Mouse (Mus musculus) layer of hippocampus, adult 9-11 months (tissue): Measurements from ENCODE around the gene Hist1h4d.
"Not testable (repeated sequence)": the region's sequence is repeated elsewhere in the genome, so short reads cannot be mapped to it uniquely, and the experiment has no call there.

Experiments
- DNase-seq: peaks from one replicate; pipeline ENCODE4 v3.0.0; 2022

Hist1h4d gene

DNA sequence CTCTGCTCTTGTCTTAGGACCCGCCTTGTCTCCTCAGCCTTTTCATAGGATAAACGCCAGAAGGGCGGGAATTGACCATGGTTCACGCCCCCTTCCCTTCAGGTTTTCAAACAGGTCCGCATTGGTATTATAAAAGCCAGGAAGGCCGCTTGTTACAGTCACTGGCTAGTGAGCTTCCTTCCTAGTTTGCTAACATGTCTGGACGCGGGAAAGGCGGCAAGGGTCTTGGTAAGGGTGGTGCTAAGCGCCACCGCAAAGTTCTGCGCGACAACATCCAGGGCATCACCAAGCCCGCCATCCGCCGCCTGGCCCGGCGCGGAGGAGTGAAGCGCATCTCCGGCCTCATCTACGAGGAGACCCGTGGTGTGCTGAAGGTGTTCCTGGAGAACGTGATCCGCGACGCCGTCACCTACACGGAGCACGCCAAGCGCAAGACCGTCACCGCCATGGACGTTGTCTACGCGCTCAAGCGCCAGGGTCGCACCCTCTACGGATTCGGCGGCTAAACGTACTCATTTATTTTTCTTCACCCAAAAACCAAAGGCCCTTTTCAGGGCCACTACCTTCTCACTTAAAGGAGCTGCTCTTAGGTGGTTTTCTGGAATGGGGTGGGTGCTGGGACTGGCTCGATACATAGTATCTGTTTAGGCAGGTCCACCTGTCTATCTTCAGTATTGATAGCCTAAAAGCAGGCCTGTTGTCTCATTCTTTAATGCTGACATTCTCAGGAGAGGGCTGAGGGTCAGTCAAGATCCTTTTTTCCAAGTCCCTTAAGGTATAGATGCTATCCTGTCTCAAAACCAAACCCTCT is at the start of gene Hist1h4d:
TSS of gene Hist1h4d (plus strand) at position 191 of the 811 bp plus-strand sequence.
- peak; percentile 97 for DNase-seq

DNA sequence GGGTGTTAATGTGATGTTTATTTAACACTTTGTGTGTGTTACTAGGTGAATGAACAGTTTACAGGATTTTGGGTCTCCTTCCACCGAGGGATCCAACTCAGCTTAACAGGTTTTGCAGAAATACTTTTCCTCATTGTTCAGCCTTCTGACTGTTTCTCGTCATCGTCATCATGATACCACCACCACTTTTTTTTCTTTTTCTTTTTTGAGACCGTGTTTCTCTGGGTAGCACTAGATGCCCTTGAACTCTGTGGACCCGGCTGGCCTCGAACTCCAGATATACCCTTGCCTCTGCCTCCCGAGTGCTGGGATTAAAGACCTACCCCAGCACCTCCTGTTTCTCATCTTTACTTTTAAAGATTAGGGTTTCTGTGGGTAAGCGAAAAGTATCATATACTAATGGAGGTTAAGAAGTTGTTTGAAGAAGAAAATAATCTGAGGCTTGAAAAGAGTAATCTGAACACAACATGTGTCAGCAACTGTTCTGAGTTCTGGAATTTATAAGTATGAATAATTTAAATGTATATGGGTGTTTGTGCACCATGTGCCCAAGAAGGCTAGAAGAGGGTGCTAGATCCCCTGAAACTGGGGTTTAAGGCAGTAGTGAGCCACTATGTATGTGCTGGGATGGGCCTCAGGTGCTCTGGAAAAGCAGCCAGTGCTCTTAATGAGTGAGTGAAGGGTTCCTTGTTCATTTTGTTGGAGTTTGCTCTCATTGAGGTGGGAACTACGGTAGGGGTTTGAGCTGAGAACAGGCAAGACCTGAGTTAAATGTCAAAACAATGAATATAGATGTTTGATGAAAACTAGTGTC is 48.9 kb upstream of the Hist1h4d start:
- DNase-seq: no peak

DNA sequence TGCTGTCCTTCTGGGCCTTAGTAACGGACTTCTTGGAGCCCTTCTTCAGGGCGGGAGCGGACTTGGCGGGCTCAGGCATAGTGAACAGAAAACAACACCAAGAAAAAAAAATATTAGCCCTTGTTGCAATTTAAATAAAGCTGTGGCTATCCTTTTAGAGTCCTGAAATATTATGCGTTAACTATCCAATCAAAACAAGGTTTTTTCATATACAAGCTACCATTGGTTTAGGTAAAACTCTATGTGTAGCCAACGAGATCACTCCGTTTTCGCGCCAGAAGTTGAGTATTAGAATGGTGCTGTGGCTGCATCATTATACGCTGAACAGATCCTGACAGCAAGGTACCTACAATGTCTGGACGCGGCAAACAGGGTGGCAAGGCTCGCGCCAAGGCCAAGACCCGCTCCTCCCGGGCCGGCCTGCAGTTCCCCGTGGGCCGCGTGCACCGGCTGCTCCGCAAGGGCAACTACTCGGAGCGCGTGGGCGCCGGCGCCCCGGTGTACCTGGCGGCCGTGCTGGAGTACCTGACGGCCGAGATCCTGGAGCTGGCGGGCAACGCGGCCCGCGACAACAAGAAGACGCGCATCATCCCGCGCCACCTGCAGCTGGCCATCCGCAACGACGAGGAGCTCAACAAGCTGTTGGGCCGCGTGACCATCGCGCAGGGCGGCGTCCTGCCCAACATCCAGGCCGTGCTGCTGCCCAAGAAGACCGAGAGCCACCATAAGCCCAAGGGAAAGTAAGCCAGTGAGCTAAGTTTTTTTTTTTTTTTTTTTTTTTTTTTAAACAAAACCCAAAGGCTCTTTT is 47.6 kb upstream of the Hist1h4d start, which contains the start of gene Hist1h2af:
TSS of gene Hist1h2af (plus strand) at position 347 of the 808 bp plus-strand sequence.
- peak; percentile 84 for DNase-seq

DNA sequence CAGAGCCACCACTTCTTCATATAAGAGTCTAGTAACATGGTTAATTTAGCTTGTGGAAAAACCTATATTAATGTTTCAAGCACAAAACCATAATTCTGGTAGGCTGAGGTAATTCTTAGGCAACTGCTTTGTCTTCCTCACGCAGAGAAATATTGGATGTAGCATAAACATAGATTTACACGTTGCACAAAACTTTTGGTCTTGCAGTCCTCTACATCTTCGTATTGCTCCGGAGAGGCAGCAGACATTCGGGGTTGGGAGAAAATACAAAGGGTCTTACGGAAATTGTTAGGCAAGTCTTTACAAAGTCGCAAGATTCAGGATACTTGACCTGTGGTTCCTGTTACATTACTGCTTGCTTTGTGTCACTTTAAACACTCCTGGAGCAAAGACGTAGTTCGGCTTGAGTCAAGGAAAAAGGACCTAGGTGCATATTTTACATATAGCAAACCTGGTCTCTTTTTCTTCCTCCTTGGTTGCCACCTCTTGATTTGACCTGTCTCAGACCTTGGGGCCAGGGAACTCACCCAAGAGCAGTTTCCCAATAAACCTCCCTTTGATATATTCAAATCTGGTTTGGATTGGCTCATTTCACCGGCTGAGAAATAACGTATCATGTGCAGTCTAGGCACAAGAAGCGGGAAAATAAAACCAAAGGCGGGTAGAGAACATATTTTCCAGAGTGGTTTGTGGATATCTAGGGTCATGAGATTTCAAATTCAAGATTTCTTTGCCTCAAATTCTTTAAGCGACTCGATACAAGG is 46.8 kb upstream of the Hist1h4d start:
- DNase-seq: peak; percentile 47

DNA sequence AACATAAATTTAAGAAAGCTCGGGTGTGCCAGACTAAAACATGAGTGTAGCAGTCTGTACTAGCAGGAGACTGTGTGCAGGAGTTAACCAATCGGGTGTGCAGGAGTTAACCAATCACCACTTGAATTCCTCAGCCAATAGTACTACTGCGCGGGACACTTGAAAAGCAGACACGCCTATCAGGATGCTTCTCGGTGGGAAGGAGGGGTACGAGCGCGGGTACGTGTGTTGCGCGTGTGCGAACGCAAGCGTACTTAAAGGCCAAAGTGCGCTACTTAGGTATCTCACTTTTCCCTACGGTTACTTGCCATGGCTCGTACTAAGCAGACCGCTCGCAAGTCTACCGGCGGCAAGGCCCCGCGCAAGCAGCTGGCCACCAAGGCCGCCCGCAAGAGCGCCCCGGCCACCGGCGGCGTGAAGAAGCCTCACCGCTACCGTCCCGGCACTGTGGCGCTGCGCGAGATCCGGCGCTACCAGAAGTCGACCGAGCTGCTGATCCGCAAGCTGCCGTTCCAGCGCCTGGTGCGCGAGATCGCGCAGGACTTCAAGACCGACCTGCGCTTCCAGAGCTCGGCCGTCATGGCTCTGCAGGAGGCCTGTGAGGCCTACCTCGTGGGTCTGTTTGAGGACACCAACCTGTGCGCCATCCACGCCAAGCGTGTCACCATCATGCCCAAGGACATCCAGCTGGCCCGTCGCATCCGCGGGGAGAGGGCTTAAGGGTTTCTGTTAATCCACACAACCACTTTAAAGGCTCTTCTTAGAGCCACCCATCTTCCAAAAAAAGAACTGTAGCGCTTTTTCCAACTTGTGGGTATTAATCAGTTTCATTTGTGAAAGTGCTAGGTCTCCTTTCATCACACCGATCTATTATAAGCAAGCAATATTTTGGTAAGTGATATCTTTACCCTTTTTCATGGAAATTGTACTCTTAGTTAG is 46.0 kb upstream of the Hist1h4d start, which contains the start of gene Hist1h3g:
TSS of gene Hist1h3g (plus strand) at position 286 of the 939 bp plus-strand sequence.
- peak; percentile 94 for DNase-seq

DNA sequence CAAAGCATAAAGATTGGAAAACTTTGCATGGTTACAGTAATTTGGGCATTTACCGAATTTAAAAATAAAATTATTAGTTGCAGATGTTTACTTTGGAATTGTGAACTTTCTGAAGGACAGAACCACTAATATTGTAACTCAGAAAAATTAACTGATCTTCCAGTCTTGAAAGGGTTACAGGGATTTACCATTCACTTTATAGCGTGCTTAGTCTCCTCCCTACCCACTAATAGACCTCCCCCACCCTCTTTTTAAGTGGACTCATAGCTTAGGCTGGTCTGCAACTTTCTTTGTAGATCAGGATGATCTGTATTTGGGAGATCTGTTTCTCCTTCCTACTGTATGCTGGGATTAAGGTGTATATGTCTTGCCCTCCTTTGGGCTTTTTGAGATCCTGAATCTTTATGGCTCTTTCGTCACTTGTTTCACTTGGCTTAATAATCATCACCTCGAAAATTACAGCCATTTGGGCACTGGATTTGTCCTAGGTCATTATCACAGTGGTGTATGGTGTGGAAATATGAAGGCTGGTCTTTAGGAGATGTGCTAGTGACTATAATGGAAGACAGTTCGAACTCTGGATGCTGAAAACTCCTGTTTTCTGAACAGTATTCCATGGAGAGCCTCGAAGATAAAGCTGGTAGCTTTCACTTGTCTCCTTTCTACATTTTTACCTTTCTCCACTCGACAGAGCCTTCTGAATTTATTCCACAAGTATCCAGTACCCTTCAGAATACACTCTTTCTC is 45.1 kb upstream of the Hist1h4d start:
- no peak for DNase-seq

- DNase-seq: no peak
These were observed 44.2 kb upstream of the Hist1h4d start for GRCm38 (mm10) chr13:23537006-23537710.

- DNase-seq: no peak
These were observed 43.1 kb upstream of the Hist1h4d start for GRCm38 (mm10) chr13:23538249-23538648.

GRCm38 (mm10) chr13:23539821-23540220 is 41.6 kb upstream of the Hist1h4d start:
- DNase-seq: not testable (repeated sequence)

DNA sequence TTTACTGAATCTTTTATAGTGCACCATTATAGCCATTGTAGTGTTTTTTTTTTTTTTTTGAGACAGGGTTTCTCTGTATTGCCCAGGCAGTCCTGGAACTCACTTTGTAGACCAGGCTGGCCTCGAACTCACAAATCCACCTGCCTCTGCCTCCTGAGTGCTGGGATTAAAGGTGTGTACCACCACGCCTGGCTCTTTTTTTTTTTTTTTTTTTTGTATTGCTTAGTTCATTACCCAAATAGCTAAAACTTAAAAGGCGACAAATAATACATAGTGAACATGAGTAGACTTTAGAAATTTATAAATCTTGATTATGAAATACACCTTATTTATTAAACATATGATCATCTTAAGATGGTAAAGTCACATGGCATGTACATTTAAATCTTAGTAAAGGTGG is 39.9 kb upstream of the Hist1h4d start:
- DNase-seq: no peak

DNA sequence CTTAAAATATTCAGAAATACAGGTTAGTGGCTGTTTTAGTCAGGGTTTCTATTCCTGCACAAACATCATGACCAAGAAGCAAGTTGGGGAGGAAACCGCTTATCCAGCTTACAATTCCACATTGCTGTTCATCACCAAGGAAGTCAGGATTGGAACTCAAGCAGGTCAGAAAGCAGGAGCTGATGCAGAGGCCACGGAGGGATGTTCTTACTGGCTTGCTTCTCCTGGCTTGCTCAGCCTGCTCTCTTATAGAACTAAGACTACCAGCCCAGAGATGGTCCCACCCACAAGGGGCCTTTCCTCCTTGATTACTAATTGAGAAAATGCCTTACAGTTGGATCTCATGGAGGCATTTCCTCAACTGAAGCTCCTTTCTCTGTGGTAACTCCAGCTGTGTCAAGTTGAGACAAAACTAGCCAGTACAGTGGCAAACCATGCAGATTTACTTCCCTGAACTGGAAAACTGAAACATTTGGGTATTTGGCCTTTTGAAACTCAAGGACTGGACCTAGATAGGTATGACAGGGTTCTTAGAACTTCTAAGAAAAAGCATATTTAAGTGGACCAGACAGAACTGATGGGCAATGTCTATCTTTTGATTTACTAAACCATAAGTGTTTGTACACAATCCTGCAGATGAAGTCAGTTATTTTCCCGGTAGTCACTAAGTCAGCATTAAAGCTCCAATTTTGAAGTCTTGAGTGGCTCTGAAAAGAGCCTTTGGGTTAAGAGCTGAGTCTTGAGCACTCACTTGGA is 39.0 kb upstream of the Hist1h4d start:
- not testable (repeated sequence) for DNase-seq

DNA sequence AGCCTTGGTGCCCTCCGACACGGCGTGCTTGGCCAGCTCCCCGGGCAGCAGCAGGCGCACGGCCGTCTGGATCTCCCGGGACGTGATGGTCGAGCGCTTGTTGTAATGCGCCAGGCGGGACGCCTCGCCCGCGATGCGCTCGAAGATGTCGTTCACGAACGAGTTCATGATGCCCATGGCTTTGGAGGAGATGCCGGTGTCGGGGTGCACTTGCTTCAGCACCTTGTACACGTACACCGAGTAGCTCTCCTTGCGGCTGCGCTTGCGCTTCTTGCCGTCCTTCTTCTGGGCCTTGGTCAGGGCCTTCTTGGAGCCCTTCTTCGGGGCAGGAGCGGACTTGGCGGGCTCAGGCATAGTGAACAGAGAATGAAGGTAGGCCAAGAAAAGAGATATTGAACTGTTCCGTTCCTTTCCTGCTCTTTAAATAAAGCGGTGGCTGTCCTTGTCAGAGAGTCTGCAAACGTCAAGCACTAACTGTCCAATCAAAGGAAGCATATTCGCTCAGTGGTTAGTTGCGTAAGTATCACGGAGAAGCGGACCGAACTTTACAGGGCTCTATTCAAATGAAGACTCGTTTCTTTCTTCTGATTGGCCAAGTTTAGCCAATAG is 38.3 kb upstream of the Hist1h4d start, which contains the start of gene Hist1h2bh:
TSS of gene Hist1h2bh (minus strand) at position 394 of the 609 bp plus-strand sequence.
- DNase-seq: peak; percentile 94

- DNase-seq: peak; percentile 85
These were observed 37.2 kb upstream of the Hist1h4d start, which contains the start of gene Hist1h3f for GRCm38 (mm10) chr13:23543965-23544786. Gene Hist1h3f, plus strand, starts transcription at chr13:23544052.

GRCm38 (mm10) chr13:23544787-23545120 is 36.6 kb upstream of the Hist1h4d start:
- DNase-seq: not testable (repeated sequence)

DNA sequence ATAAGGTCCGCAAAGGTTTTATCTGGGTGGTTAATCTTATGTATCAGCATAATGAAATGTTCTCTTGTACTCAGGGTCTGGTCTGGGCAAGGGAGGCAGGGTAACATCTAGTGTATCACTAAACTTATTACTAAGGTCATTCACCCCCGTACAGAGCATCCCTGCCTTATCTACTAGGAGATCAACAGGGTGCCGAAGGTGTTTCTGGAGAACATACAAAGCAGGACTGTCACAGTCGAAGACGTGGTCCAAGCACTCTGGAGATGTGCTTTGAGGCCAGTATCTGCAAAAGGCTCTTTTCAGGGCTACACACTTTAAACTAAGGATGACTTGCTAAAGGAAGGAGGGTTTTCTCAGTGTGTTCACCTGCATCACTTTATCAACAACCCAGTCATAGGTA is 34.7 kb upstream of the Hist1h4d start:
- DNase-seq: no peak

DNA sequence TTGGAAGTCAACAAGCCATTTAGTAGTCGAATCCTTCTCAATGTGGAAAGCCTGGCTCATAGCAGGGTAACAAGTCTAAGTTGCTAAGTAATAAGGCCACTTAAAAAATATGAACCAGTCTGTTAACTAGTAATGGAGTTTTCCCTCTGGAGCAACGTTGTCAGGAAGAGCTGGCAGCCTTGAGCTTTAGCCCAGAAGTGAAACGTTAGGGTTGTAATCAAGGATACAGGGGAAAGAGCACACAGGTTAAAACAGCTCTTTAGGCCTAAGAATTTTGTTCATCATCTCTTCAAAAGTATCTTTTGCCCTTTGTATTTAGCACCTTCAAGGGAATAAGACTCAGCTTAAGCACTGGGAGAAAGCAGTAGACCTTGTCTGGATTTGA is 30.6 kb upstream of the Hist1h4d start:
- no peak for DNase-seq

- DNase-seq: peak; percentile 94
These were observed 30.1 kb upstream of the Hist1h4d start, which contains the start of gene Hist1h4f for GRCm38 (mm10) chr13:23551146-23551834. Gene Hist1h4f, minus strand, starts transcription at chr13:23551648.
